Mouse (Mus musculus) yolk sac, embryonic 10.5 days (tissue): ENCODE measurements around the gene Ghr.

Source experiments
- DNase-seq: peaks from one replicate; pipeline ENCODE4 v3.0.0-alpha.2; 2017; ENCODE audit warnings: low spot score

Gene Ghr

GRCm38 (mm10) chr15:3582807-3583636 is at the start of gene Ghr:
Ghr (minus strand) TSS chr15:3583492.
- DNase-seq = peak; percentile 94

GRCm38 (mm10) chr15:3622746-3623145 is 39.5 kb upstream of the Ghr start:
- no peak for DNase-seq

GRCm38 (mm10) chr15:3620368-3620767 is 37.1 kb upstream of the Ghr start:
- no peak for DNase-seq

GRCm38 (mm10) chr15:3618311-3618710 is 35.0 kb upstream of the Ghr start:
- peak; percentile 20 for DNase-seq

GRCm38 (mm10) chr15:3611961-3612360 is 28.7 kb upstream of the Ghr start:
- no peak for DNase-seq

GRCm38 (mm10) chr15:3607951-3608350 is 24.7 kb upstream of the Ghr start:
- DNase-seq = no peak

GRCm38 (mm10) chr15:3602098-3602486 is 18.8 kb upstream of the Ghr start:
- no peak for DNase-seq

GRCm38 (mm10) chr15:3601422-3602097 is 18.3 kb upstream of the Ghr start:
- peak; percentile 61 for DNase-seq

GRCm38 (mm10) chr15:3587879-3588278 is 4.6 kb upstream of the Ghr start:
- no peak for DNase-seq

- DNase-seq = peak; percentile 85
Observed at GRCm38 (mm10) chr15:3584361-3584760, 1.1 kb upstream of the Ghr start.

- DNase-seq = peak; percentile 69
Observed at GRCm38 (mm10) chr15:3581861-3582806, 1.2 kb downstream of the Ghr start.

- no peak for DNase-seq
Observed at GRCm38 (mm10) chr15:3581337-3581736, 2.0 kb downstream of the Ghr start.

GRCm38 (mm10) chr15:3580216-3580615 is 3.1 kb downstream of the Ghr start:
- DNase-seq = no peak

- DNase-seq = no peak
Observed at GRCm38 (mm10) chr15:3578286-3578980, 4.9 kb downstream of the Ghr start.

- DNase-seq = peak; percentile 48
Observed at GRCm38 (mm10) chr15:3569178-3569903, 14.0 kb downstream of the Ghr start.

GRCm38 (mm10) chr15:3564570-3564969 is 18.7 kb downstream of the Ghr start:
- no peak for DNase-seq

- no peak for DNase-seq
Observed at GRCm38 (mm10) chr15:3563929-3564516, 19.3 kb downstream of the Ghr start.

GRCm38 (mm10) chr15:3563473-3563872 is 19.8 kb downstream of the Ghr start:
- DNase-seq = no peak

- DNase-seq = no peak
Observed at GRCm38 (mm10) chr15:3558524-3558923, 24.8 kb downstream of the Ghr start.

GRCm38 (mm10) chr15:3544289-3544688 is 39.0 kb downstream of the Ghr start:
- no peak for DNase-seq
